Mouse (Mus musculus) brain, embryonic 14.5 days (tissue): ENCODE measurements at regions not wholly inside any gene's neighbourhood (a gene's known extent, or its start where the extent isn't known, plus 50 kb on each side); places are given as distances from the start of the nearest gene placed in this dataset.

Source experiments
- DNase-seq: peaks from one replicate; pipeline ENCODE4 v3.0.0-alpha.2; 2011; ENCODE audit warnings: low read depth
- CTCF ChIP-seq: fragments of 200-500 bp; IDR thresholded peaks from 2 replicates; pipeline ENCODE4 v1.5.1; 2012; ENCODE audit warnings: inconsistent platforms, mild to moderate bottlenecking, moderate library complexity, borderline replicate concordance; ENCODE audit not compliant: insufficient read depth, insufficient read length; ENCODE audit errors: extremely low read depth
- POLR2A ChIP-seq: fragments of 200-500 bp; IDR thresholded peaks from 2 replicates; pipeline ENCODE4 v1.6.1; 2012; ENCODE audit warnings: mild to moderate bottlenecking, inconsistent platforms, borderline replicate concordance; ENCODE audit not compliant: poor library complexity, insufficient read depth, insufficient read length, severe bottlenecking; ENCODE audit errors: extremely low read depth

- TF ChIP-seq CTCF: no peak
- no peak for TF ChIP-seq POLR2A
- DNase-seq: no peak
These were observed 334.8 kb downstream of the Gm11361 start for GRCm38 (mm10) chr13:28592176-28592575.

GRCm38 (mm10) chr13:28587977-28588376 lies 330.6 kb downstream of the Gm11361 start:
- DNase-seq: no peak
- no peak for TF ChIP-seq POLR2A
- TF ChIP-seq CTCF: no peak

- DNase-seq: peak; percentile 80
- no peak for TF ChIP-seq POLR2A
- TF ChIP-seq CTCF: no peak
These were observed 329.4 kb downstream of the Gm11361 start for GRCm38 (mm10) chr13:28586693-28587092.

GRCm38 (mm10) chr13:28586140-28586539 lies 328.8 kb downstream of the Gm11361 start:
- TF ChIP-seq POLR2A (no peak), CTCF (no peak)
- DNase-seq: peak; percentile 26

GRCm38 (mm10) chr13:28583617-28584016 lies 326.3 kb downstream of the Gm11361 start:
- no peak for TF ChIP-seq CTCF
- TF ChIP-seq POLR2A: no peak
- no peak for DNase-seq

- no peak for DNase-seq
- TF ChIP-seq POLR2A: no peak
- no peak for TF ChIP-seq CTCF
These were observed 318.0 kb downstream of the Gm11361 start for GRCm38 (mm10) chr13:28575202-28575851.

- TF ChIP-seq CTCF: no peak
- no peak for TF ChIP-seq POLR2A
These were observed 316.0 kb downstream of the Gm11361 start for GRCm38 (mm10) chr13:28573364-28573763.

GRCm38 (mm10) chr13:28572448-28572847 lies 315.1 kb downstream of the Gm11361 start:
- TF ChIP-seq CTCF (no peak), POLR2A (no peak)
- no peak for DNase-seq

More at GRCm38 (mm10) chr13:28573364-28573763, 316.0 kb downstream of the Gm11361 start:
- no peak for DNase-seq

GRCm38 (mm10) chr13:28571716-28572115 lies 314.4 kb downstream of the Gm11361 start:
- TF ChIP-seq POLR2A: no peak
- no peak for TF ChIP-seq CTCF
- no peak for DNase-seq

- no peak for DNase-seq
- TF ChIP-seq POLR2A: no peak
- TF ChIP-seq CTCF: no peak
These were observed 306.3 kb downstream of the Gm11361 start for GRCm38 (mm10) chr13:28563585-28563984.

GRCm38 (mm10) chr13:28560081-28560480 lies 302.8 kb downstream of the Gm11361 start:
- DNase-seq: no peak
- TF ChIP-seq CTCF: no peak
- no peak for TF ChIP-seq POLR2A

- DNase-seq: no peak
- no peak for TF ChIP-seq POLR2A
- TF ChIP-seq CTCF: no peak
These were observed 299.8 kb downstream of the Gm11361 start for GRCm38 (mm10) chr13:28557032-28557570.

GRCm38 (mm10) chr13:28556385-28556938 lies 299.1 kb downstream of the Gm11361 start:
- no peak for DNase-seq
- no peak for TF ChIP-seq POLR2A
- TF ChIP-seq CTCF: no peak
